Mouse (Mus musculus) liver, embryonic 14.5 days (tissue): ENCODE results near the gene Dlec1. TPM values are rescaled to one million over a fixed set of nuclear protein-coding genes. Genes with fewer than 3 reads are reported as not detected.

Experiments
- ATAC-seq: fragments of 200-750 bp; cut with Nextera tagmentation; 2 replicates; pipeline ENCODE4 v1.8.0; 2017; ENCODE audit warnings: moderate number of reproducible peaks, mild to moderate bottlenecking, moderate library complexity; ENCODE audit not compliant: insufficient read depth
- DNase-seq, 3 experiments: peaks; one replicate each; pipeline ENCODE4 v3.0.0-alpha.2; 2012 to 2013; ENCODE audit warnings: low read depth in 3 of 3, low spot score in 3 of 3
- H3K27ac ChIP-seq: fragments of 300-500 bp; sonication (generic); 2 replicates; pipeline ENCODE4 v1.5.1; 2014; ENCODE audit warnings: moderate library complexity, mild to moderate bottlenecking, control low read depth, inconsistent platforms
- H3K27me3 ChIP-seq: fragments of 300-500 bp; sonication (generic); 2 replicates; pipeline ENCODE4 v1.6.1; 2014; ENCODE audit warnings: mild to moderate bottlenecking, low read length, moderate library complexity; ENCODE audit not compliant: control insufficient read depth, insufficient read depth
- H3K36me3 ChIP-seq: fragments of 300-500 bp; sonication (generic); replicated peaks from 2 replicates; pipeline ENCODE4 v1.6.1; 2014; ENCODE audit warnings: low read depth; ENCODE audit not compliant: control insufficient read depth, insufficient read depth
- H3K4me1 ChIP-seq, 2 experiments: fragments of 200-500 bp in 1 of 2; fragments of 300-500 bp in 1 of 2; sonication (generic) in 1 of 2; replicated peaks; 2 replicates each; pipeline ENCODE4 v1.6.1; 2012 to 2014; ENCODE audit warnings: antibody characterized with exemption in 1 of 2, inconsistent platforms in 1 of 2, low read length in 1 of 2; ENCODE audit not compliant: control insufficient read depth in 2 of 2, insufficient read depth in 2 of 2
- H3K4me2 ChIP-seq: fragments of 300-500 bp; sonication (generic); 2 replicates; pipeline ENCODE4 v1.6.1; 2014; ENCODE audit warnings: low read depth, mild to moderate bottlenecking, control low read depth, moderate library complexity
- H3K4me3 ChIP-seq, 2 experiments: fragments of 200-500 bp in 1 of 2; fragments of 300-500 bp in 1 of 2; sonication (generic) in 1 of 2; 2 replicates each; pipeline ENCODE4 v1.5.1; 2012 to 2014; ENCODE audit warnings: low read depth in 2 of 2, low read length in 2 of 2, mild to moderate bottlenecking in 2 of 2, control low read depth in 1 of 2, inconsistent platforms in 1 of 2, moderate library complexity in 1 of 2; ENCODE audit not compliant: insufficient read depth in 1 of 2
- H3K9ac ChIP-seq: fragments of 300-500 bp; sonication (generic); replicated peaks from 2 replicates; pipeline ENCODE4 v1.6.1; 2014; ENCODE audit warnings: mild to moderate bottlenecking, control low read depth, moderate library complexity
- H3K9me3 ChIP-seq: fragments of 300-500 bp; sonication (generic); 2 replicates; pipeline ENCODE4 v1.6.1; 2016; ENCODE audit warnings: low read length, mixed read lengths; ENCODE audit not compliant: control insufficient read depth
- CTCF ChIP-seq: IDR thresholded peaks from 2 replicates; pipeline ENCODE4 v1.5.1; 2016; ENCODE audit warnings: antibody characterized with exemption, low read depth, control low read depth
- EP300 ChIP-seq: IDR thresholded peaks from 2 replicates; pipeline ENCODE4 v1.6.1; 2016; ENCODE audit warnings: antibody characterized with exemption, low read depth
- WGBS: fragments of 180-500 bp; shearing (Covaris S2); extraction: QIAGEN DNeasy Blood & Tissue Kit; methylation state at CpG from one replicate; pipeline ENCODE4 v1.1.7; 2014; ENCODE audit not compliant: insufficient replicate concordance; 5-methylcytosine and 5-hydroxymethylcytosine counted together
- polyA plus RNA-seq, 2 experiments: library from polyadenylated mRNA; depleted of rRNA in 1 of 2; stranded (reverse) in 1 of 2; unstranded in 1 of 2; fragments of >200 nt; fragmentation: Nextera tagmentation in 1 of 2; extraction: Ambion mirVana in 1 of 2; gene quantifications; 2 replicates each; pipeline versions ENCODE4 v1.2.1 to v1.2.3; 2012 to 2014

Dlec1 gene
- polyA plus RNA-seq, 2 experiments = 0.04 to 0.06 TPM

- Histone ChIP-seq H3K9ac (no peak within 1 kb of the TSS), H3K27me3 (peaks cover 24% of the 10 kb centered on the region), H3K27ac (no peak within 1 kb of the TSS), H3K4me2 (peak within 1 kb of the TSS; percentile 50), H3K4me1 (no peaks in the 10 kb centered on the region), H3K36me3 (no peaks in the 10 kb centered on the region), H3K9me3 (no peaks in the 10 kb centered on the region), H3K4me3 (peak within 1 kb of the TSS; percentile 18 to 22)
- WGBS = 11% methylated on average over 45 of the region's 45 CpGs
- TF ChIP-seq CTCF (no peak), EP300 (no peak)
- DNase-seq = no peak
- ATAC-seq = peak; percentile 46; the same call in 1 of the 2 replicates
Measured at GRCm38 (mm10) chr9:119093419-119094295, 8.6 kb upstream of the Dlec1 start, which contains the start of gene Plcd1. Gene Plcd1 (minus strand): TSS chr9:119093502.

DNA sequence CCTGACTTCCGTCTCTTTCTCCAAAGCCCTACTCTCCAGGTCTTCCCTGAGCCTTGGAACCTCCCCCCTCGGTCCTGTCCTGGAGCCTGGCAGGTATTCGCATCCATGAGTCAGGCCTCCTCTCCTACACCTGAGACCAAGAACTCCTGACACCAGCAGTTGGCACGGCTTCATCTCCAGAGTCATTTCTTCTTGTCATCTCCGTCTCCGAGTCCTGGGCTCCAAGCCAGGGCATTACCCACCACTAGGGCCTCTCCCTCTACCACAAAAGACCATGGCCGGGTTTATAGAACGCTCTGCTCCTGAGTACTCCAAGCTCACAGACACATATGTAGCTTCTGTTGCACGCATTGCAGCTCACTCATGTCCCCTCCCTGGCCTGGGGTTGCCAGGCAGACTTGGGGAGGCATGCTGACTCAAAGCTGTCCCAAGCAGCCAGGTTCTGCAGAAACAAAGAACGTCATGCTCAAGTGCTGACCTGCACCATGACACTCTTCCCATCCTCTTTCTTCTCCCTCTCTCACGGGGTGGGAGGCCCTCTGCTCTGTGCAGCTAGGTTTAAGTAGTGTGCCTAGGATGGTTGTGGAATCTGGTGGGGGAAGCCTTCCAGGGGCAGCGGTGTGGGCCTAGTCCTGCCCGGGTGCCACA, 7.7 kb upstream of the Dlec1 start:
- DNase-seq = no peak
- Histone ChIP-seq H3K4me1 (no peaks in the 10 kb centered on the region), H3K27ac (no peak overlapping the region), H3K4me2 (no peak overlapping the region), H3K36me3 (no peaks in the 10 kb centered on the region), H3K9me3 (no peaks in the 10 kb centered on the region), H3K9ac (no peak overlapping the region), H3K4me3 (no peak overlapping the region), H3K27me3 (peaks cover 24% of the 10 kb centered on the region)
- 59% methylated on average over 13 of the region's 13 CpGs for WGBS
- no peak for TF ChIP-seq EP300
- no peak for TF ChIP-seq CTCF
- ATAC-seq = no peak

- DNase-seq = no peak
- 16% methylated on average over 15 of the region's 15 CpGs for WGBS
Measured at GRCm38 (mm10) chr9:119100177-119100898, 1.9 kb upstream of the Dlec1 start.

GRCm38 (mm10) chr9:119102783-119103113, 470 bp downstream of the Dlec1 start:
- H3K4me3 ChIP-seq = peak overlapping the region; percentile 57 to 92
- no peaks in the 10 kb centered on the region for H3K36me3 ChIP-seq
- H3K9me3 ChIP-seq = no peaks in the 10 kb centered on the region
- 2% methylated on average over 19 of the region's 19 CpGs for WGBS
- peak overlapping the region; percentile 70 for H3K4me2 ChIP-seq
- H3K27ac ChIP-seq = no peak overlapping the region
- no peak overlapping the region; the same call in 1 of the 2 replicates for H3K9ac ChIP-seq
- ATAC-seq (no peak; the same call in 1 of the 2 replicates), DNase-seq (no peak)
- no peaks in the 10 kb centered on the region; the same call in none of the 2 replicates for H3K27me3 ChIP-seq
- H3K4me1 ChIP-seq = peaks cover 0 to 2% of the 10 kb centered on the region in 2 experiments; a peak in 1 of 4 replicates
- no peak for TF ChIP-seq CTCF
- TF ChIP-seq EP300 = no peak

More at GRCm38 (mm10) chr9:119100177-119100898, 1.9 kb upstream of the Dlec1 start:
- Histone ChIP-seq H3K36me3 (no peaks in the 10 kb centered on the region), H3K27ac (no peak overlapping the region), H3K9ac (no peak overlapping the region), H3K4me3 (no peak overlapping the region), H3K9me3 (no peaks in the 10 kb centered on the region), H3K27me3 (no peaks in the 10 kb centered on the region; the same call in none of the 2 replicates), H3K4me2 (no peak overlapping the region), H3K4me1 (peaks cover 0 to 2% of the 10 kb centered on the region in 2 experiments; a peak in 1 of 4 replicates)
- ATAC-seq = no peak
- no peak for TF ChIP-seq EP300
- 0 out of 2 replicates have a peak, but pooled peaks have one; percentile 5 for TF ChIP-seq CTCF
